Mouse (Mus musculus): ENCODE results near the gene Sh3pxd2a. TPM values are rescaled to one million over a fixed set of nuclear protein-coding genes. Genes with fewer than 3 reads are reported as not detected.

Sh3pxd2a gene
- total and polyA plus RNA-seq, 2 experiments from 2014 or later = 3.4 to 47.2 TPM

- H3K36me3 ChIP-seq (replicated peaks; ENCODE audit: control insufficient read depth, insufficient read depth, low read length) = no peaks in the 10 kb centered on the region
- DNase-seq (ENCODE audit: low spot score) (peak; percentile 67), ATAC-seq (ENCODE audit: insufficient read depth, low read depth) (peak; percentile 51)
- H3K9ac ChIP-seq (replicated peaks; ENCODE audit: low read depth, low read length) = peak overlapping the region; percentile 79
- WGBS = under 1% methylated on average over 46 of the region's 46 CpGs
- H3K4me3 ChIP-seq (ENCODE audit: low read depth, low read length) = peak overlapping the region; percentile 77
- peak overlapping the region; percentile 83 for H3K4me2 ChIP-seq (ENCODE audit: low read depth, low read length)
- peaks cover 39% of the 10 kb centered on the region for H3K4me1 ChIP-seq (ENCODE audit: control insufficient read depth, insufficient read depth)
- H3K27ac ChIP-seq (ENCODE audit: low read depth) = peak overlapping the region; percentile 90
- H3K27me3 ChIP-seq (ENCODE audit: control insufficient read depth, insufficient read depth, low read length) = no peaks in the 10 kb centered on the region
- no peaks in the 10 kb centered on the region for H3K9me3 ChIP-seq (replicated peaks; ENCODE audit: control insufficient read depth, low read length)
- peak; percentile 57 for TF ChIP-seq CTCF (IDR thresholded peaks at IDR 0.05; ENCODE audit: low read depth)
- peak; percentile 40; the same call in 1 of the 2 replicates for TF ChIP-seq EP300 (IDR thresholded peaks at IDR 0.05; ENCODE audit: low read depth)
Observed at GRCm38 (mm10) chr19:47463636-47464303, 431 bp downstream of the Sh3pxd2a start.

- no peak for TF ChIP-seq EP300 (IDR thresholded peaks at IDR 0.05; ENCODE audit: low read depth)
- no peak for TF ChIP-seq CTCF (IDR thresholded peaks at IDR 0.05; ENCODE audit: low read depth)
- WGBS = under 1% methylated on average over 13 of the region's 13 CpGs
Observed at GRCm38 (mm10) chr19:47463206-47463605, 995 bp downstream of the Sh3pxd2a start.

GRCm38 (mm10) chr19:47462725-47463124 is 1.5 kb downstream of the Sh3pxd2a start:
- Histone ChIP-seq H3K27me3 (ENCODE audit: control insufficient read depth, insufficient read depth, low read length) (no peaks in the 10 kb centered on the region), H3K9me3 (replicated peaks; ENCODE audit: control insufficient read depth, low read length) (no peaks in the 10 kb centered on the region), H3K36me3 (replicated peaks; ENCODE audit: control insufficient read depth, insufficient read depth, low read length) (no peaks in the 10 kb centered on the region), H3K27ac (ENCODE audit: low read depth) (peak overlapping the region; percentile 24; the same call in 1 of the 2 replicates), H3K4me1 (ENCODE audit: control insufficient read depth, insufficient read depth) (peaks cover 44% of the 10 kb centered on the region), H3K9ac (replicated peaks; ENCODE audit: low read depth, low read length) (peak overlapping the region; percentile 79), H3K4me3 (ENCODE audit: low read depth, low read length) (peak overlapping the region; percentile 77), H3K4me2 (ENCODE audit: low read depth, low read length) (peak overlapping the region; percentile 83)
- no peak for TF ChIP-seq CTCF (IDR thresholded peaks at IDR 0.05; ENCODE audit: low read depth)
- no peak for TF ChIP-seq EP300 (IDR thresholded peaks at IDR 0.05; ENCODE audit: low read depth)
- DNase-seq (ENCODE audit: low spot score) = no peak
- 18% methylated on average over 6 of the region's 6 CpGs for whole genome bisulfite sequencing
- ATAC-seq (ENCODE audit: insufficient read depth, low read depth) = no peak

More at GRCm38 (mm10) chr19:47463206-47463605, 995 bp downstream of the Sh3pxd2a start:
- H3K4me2 ChIP-seq (ENCODE audit: low read depth, low read length) = peak overlapping the region; percentile 83
- no peaks in the 10 kb centered on the region for H3K27me3 ChIP-seq (ENCODE audit: control insufficient read depth, insufficient read depth, low read length)
- H3K4me3 ChIP-seq (ENCODE audit: low read depth, low read length) = peak overlapping the region; percentile 77
- H3K9me3 ChIP-seq (replicated peaks; ENCODE audit: control insufficient read depth, low read length) = no peaks in the 10 kb centered on the region
- ATAC-seq (ENCODE audit: insufficient read depth, low read depth) (no peak), DNase-seq (ENCODE audit: low spot score) (no peak)
- H3K4me1 ChIP-seq (ENCODE audit: control insufficient read depth, insufficient read depth) = peaks cover 40% of the 10 kb centered on the region
- peak overlapping the region; percentile 79 for H3K9ac ChIP-seq (replicated peaks; ENCODE audit: low read depth, low read length)
- peak overlapping the region; percentile 90 for H3K27ac ChIP-seq (ENCODE audit: low read depth)
- H3K36me3 ChIP-seq (replicated peaks; ENCODE audit: control insufficient read depth, insufficient read depth, low read length) = no peaks in the 10 kb centered on the region

- Histone ChIP-seq H3K9me3 (replicated peaks; ENCODE audit: control insufficient read depth, low read length) (no peaks in the 10 kb centered on the region), H3K4me1 (ENCODE audit: control insufficient read depth, insufficient read depth) (peaks cover 50% of the 10 kb centered on the region), H3K27me3 (ENCODE audit: control insufficient read depth, insufficient read depth, low read length) (no peaks in the 10 kb centered on the region), H3K4me3 (ENCODE audit: low read depth, low read length) (no peak overlapping the region), H3K36me3 (replicated peaks; ENCODE audit: control insufficient read depth, insufficient read depth, low read length) (no peaks in the 10 kb centered on the region), H3K9ac (replicated peaks; ENCODE audit: low read depth, low read length) (no peak overlapping the region), H3K4me2 (ENCODE audit: low read depth, low read length) (peak overlapping the region; percentile 83; the same call in 1 of the 2 replicates), H3K27ac (ENCODE audit: low read depth) (no peak overlapping the region)
- TF ChIP-seq CTCF (IDR thresholded peaks at IDR 0.05; ENCODE audit: low read depth) = 0 out of 2 replicates have a peak, but pooled peaks have one; percentile 20
- no peak for TF ChIP-seq EP300 (IDR thresholded peaks at IDR 0.05; ENCODE audit: low read depth)
- WGBS = 83% methylated on average over 3 of the region's 3 CpGs
- no peak for DNase-seq (ENCODE audit: low spot score)
- ATAC-seq (ENCODE audit: insufficient read depth, low read depth) = no peak
Observed at GRCm38 (mm10) chr19:47461838-47462237, 2.4 kb downstream of the Sh3pxd2a start.

- DNase-seq (ENCODE audit: low spot score) (no peak), ATAC-seq (ENCODE audit: insufficient read depth, low read depth) (no peak)
- H3K4me1 ChIP-seq (ENCODE audit: control insufficient read depth, insufficient read depth) = peaks cover 50% of the 10 kb centered on the region
- H3K27me3 ChIP-seq (ENCODE audit: control insufficient read depth, insufficient read depth, low read length) = no peaks in the 10 kb centered on the region
- no peaks in the 10 kb centered on the region for H3K9me3 ChIP-seq (replicated peaks; ENCODE audit: control insufficient read depth, low read length)
- H3K36me3 ChIP-seq (replicated peaks; ENCODE audit: control insufficient read depth, insufficient read depth, low read length) = no peaks in the 10 kb centered on the region
- no peak for TF ChIP-seq EP300 (IDR thresholded peaks at IDR 0.05; ENCODE audit: low read depth)
- TF ChIP-seq CTCF (IDR thresholded peaks at IDR 0.05; ENCODE audit: low read depth) = no peak
- H3K9ac ChIP-seq (replicated peaks; ENCODE audit: low read depth, low read length) = no peak overlapping the region
- H3K27ac ChIP-seq (ENCODE audit: low read depth) = no peak overlapping the region
- WGBS = 72% methylated on average over 9 of the region's 9 CpGs
- H3K4me2 ChIP-seq (ENCODE audit: low read depth, low read length) = no peak overlapping the region
- H3K4me3 ChIP-seq (ENCODE audit: low read depth, low read length) = no peak overlapping the region
Observed at GRCm38 (mm10) chr19:47461386-47461785, 2.8 kb downstream of the Sh3pxd2a start.

Data from heart, postnatal 0 days (tissue).